Mouse (Mus musculus): ENCODE data around the gene Hoxa11.

Hoxa11 gene

GRCm38 (mm10) chr6:52219234-52219942 is 26.2 kb downstream of the Hoxa11 start:
- DNase-seq: peak in 1 of 2 experiments; percentile 25

GRCm38 (mm10) chr6:52218643-52219215 is 26.9 kb downstream of the Hoxa11 start:
- peak in 1 of 2 experiments; percentile 24 for DNase-seq

DNA sequence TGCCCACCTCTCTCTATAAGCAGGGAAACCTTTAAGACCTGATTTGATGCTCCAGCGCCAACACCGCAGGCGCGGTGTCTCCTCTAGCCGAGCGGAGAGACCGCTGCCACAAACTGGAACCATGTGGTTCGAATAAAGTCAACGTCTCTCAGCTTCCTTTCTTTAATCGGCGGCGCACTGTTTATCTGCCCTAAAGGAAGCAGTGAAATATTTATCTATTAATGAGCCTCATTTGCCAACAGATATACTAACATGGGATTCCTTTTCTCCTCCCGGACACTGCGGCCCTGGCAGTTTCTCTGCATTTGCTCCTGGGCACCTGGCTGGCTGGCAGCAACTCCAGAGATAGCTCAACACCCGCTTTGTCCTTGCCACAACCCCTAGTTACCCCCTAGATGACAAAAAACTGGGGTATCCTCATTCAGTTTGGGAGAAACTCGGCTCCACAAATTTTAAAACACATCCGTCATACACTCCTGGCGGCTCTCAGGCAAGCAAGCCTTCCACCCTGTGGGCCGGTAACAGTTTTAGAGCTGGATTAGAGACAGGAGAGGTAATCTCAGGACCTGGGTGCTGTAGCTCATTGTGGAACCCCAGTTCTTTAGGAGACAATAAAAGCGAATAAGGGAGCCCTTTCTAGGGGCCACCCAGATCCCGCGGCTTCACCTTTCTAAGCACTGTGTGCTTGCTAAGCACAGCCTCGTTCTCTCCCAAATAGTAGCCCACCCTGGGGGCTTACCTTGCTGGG is 27.5 kb downstream of the Hoxa11 start:
- peak in 1 of 2 experiments; percentile 48 for DNase-seq

GRCm38 (mm10) chr6:52217459-52217768 is 28.2 kb downstream of the Hoxa11 start:
- peak; percentile 93 to 94 for DNase-seq

DNA sequence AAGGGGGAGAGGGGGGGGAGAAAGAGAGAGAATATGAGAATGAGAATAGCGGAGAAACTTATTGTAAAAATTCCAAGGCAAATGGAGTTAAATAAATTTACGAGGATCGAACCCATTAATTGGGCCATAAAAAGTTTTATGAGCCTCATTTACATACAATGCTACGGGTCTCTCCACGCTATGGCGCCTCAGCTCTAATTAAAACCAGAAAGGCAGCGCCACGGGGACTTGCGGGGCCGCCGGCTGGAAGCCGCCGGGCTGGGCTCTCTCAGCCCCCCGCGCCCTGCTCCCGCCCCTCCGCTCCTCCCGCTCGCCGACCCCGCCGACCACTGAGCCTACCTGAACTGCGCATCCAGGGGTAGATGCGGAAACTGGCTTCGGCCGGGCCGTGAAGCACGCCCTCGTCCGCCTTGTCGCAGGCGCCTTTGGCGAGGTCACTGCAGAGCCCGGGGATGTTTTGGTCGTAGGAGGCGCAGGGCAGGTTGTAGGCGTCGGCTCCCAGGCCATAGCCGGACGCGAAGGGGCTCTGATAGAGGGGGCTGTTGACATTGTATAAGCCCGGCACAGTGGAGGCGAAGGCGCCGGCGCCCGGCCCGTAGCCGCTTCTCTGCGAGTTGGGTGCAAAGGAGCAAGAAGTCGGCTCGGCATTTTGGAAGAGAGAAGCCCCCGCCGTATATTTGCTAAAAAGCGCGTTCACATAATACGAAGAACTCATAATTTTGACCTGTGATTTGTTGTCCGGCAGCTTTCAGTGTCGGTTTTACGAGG is 28.7 kb downstream of the Hoxa11 start:
- peak in 1 of 2 experiments; percentile 61 for DNase-seq

DNA sequence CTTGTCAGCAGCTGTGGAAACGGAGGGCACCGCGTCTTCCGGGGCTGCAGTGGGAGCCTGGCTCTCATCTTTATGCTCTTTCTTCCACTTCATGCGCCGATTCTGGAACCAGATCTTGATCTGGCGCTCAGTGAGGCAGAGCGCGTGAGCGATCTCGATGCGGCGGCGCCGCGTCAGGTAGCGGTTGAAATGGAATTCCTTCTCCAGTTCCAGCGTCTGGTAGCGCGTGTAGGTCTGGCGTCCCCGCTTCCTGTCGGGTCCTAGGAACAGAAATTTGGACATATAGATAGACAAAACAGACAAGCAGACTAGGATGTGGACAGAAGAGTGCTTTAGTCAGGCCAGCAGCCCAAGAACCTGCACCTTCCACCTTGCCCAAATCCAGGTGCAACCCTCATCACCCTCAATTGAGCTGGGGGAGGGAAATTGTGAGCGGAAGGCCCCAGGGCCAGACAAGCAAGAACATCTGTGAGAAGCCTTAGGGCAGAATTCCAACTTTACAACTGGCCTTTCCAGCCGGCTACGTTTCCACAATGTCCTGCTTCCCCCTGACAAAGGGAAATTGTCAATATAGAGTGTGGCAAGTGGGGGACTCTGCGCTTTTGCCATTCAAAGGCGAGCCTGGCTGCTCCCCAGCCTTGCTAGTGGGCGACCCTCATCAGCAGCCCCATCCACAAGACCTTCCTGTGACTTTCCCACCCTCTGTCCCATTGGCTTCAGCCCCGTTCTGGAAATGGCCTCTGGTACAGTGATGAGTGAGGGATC is 29.7 kb downstream of the Hoxa11 start:
- peak; percentile 37 to 53 for DNase-seq

DNA sequence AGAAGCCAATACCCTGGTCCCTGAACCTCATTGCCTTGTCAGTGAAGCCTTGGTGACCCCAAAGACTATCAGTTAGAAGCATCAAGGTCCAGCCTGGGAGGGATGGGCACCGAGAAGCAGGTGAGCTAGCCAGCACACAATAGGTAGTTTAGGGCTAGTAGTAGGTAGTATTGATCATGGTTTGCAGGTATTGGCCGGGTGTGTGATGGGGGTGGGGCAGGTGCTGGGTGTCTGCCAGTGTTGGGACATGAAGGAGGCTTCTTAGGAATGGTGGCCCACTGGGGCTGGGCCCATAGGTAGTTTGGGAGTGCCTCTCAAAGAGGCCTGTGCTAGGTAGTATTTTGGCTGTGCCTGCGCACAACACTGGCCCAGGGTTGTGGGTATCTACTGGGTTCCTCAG is 30.5 kb downstream of the Hoxa11 start:
- DNase-seq: peak; percentile 20 to 29

DNA sequence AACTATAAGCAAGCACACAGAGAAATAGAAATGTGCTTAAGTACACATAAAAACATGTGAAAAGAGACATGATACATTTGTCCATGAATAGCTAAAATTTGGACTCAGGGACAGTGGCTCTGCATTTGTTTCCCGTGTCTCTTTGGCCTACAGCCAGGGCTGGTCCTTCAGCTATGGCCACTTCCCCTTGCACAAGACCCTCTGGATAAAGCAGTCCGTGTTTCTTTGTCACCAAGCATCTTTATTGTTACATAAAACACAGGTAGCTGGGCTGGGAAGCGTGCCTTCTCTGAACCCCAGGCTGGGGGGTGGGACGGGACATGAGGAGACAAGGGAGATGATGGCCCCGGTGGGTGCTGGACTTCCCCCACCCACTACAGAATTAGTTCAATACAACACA is 31.3 kb downstream of the Hoxa11 start:
- DNase-seq: peak; percentile 15 to 37

DNA sequence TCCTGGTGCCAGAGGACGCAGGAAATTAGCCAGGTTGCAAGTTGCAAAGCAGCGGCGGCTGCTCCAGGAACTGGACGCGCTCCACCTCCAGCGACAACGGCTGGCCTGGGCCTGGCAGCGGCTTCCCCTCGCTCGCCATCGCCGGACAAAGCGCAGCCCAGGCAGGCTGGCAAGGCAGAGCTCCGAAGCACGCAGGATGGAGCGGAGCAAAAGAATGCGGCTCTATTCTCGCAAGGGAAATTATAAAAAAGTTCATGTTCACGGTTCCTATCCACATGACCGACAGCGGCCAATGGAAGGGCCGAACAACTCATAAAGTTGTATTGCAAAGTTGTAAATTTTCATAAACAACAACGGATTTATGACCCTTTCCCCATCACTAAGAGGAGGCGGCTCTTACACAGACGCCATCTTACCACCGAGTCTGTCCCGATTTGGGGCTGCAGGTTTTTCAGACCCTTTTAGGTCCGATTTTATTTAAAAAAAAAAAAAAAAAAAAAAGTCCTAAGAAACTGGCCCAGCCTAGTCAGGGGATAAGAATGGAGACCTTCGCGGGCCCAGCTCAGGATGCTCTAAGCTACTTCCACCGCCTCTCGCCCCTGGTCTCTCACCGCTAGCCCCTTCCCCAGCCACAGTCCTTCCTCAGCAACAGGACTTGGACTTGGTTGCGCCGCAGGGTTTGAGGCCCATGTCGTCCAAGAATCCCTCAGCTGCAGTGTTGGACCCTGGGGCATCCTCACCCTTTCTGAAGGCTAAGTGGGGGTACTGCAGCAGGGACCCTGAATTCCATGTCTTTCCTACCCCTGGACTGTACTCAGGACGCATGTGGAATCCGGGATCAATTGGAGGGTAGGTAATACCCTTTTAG is 32.3 kb downstream of the Hoxa11 start, which contains the start of the genes Hoxa3 and Gm28308:
Gene Hoxa3, minus strand, starts transcription at position 218 of the 868 bp plus-strand sequence.
Gene Gm28308, minus strand, starts transcription at position 221 of the 868 bp plus-strand sequence.
- DNase-seq: peak; percentile 87 to 88

- peak; percentile 72 to 78 for DNase-seq
Measured at GRCm38 (mm10) chr6:52212556-52213118, 33.0 kb downstream of the Hoxa11 start.

DNA sequence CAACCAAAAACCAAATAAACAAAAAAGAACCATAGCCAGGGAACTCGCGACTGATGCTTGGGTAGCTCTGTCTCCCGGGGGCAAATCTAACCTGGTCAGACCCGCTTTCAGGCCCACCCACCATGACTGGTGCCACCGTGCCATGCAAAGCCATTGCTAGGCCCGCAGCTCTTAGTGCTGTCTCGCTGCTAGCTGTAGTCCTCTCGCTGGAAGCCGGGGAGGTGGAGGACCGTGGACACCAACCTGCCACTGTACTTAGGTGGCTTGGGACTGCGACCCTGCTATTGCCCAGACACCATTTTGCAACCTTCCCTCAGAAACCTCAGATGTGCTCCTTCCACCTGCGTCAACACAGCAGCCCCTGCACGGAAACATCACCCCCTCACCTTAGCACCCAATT is 33.6 kb downstream of the Hoxa11 start:
- peak; percentile 31 to 41 for DNase-seq

DNA sequence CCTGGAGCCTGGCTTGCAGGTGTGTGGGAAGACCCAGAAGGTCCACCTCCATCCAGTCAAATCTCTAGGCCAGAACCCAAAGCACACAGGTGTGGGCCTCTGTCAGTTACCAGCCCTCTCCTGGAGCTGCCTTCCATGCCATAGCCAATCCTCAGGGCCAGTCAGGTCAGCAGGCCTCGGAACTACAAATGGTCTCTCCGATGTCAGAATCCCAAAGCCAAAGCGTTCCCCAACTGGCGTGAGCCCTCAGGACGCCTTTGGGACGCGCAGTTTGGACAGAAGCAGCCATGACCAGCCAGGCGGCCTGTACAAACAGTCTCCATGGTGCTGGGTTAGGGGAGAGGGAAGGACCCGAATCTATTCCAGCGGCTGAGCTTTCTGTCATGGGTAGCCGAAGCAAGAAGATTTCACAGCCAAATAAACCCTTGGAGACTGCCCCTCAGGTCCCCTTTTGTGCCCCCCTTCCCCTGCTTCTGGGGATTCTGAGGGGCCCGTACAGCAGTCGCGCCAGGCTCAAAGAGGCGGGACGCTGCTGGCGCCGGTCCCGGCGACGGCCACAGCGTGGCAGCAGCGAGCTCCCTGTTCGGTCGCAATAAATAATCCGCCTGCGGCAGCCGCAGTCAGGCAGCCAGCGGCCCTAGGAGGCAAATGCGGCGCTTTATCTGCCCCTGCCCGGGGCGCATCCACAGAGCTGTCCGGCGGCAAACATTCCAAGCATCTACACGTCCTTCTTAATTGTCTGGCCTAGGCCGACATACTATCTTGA is 34.3 kb downstream of the Hoxa11 start:
- DNase-seq: peak; percentile 82 to 87

DNA sequence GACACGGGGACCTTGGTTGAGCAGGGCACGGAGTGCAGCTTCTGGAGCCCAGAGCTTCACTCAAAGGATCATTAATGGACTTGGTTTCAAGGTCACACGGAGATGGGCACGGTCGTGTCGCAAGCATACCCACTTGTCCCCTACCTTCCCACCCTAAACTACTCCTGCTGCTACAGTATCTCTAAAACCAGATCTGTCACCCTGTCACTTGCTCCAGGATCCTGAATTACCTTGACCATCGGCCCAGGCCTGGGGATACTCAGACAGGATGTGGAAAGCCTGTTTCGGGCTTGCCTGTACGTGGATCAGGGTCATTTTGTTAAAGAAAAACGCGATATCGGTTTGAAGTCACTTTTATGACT is 35.9 kb downstream of the Hoxa11 start:
- no peak for DNase-seq

GRCm38 (mm10) chr6:52208868-52209684 is 36.5 kb downstream of the Hoxa11 start:
- DNase-seq: peak in 1 of 2 experiments; percentile 22

GRCm38 (mm10) chr6:52208072-52208867 is 37.3 kb downstream of the Hoxa11 start, which contains the start of gene Hoxa6:
Gene Hoxa6 (minus strand): TSS chr6:52208722.
- DNase-seq: peak; percentile 65 to 69

- no peak for DNase-seq
Measured at GRCm38 (mm10) chr6:52207684-52207976, 38.0 kb downstream of the Hoxa11 start.

- no peak for DNase-seq
Measured at GRCm38 (mm10) chr6:52206882-52207683, 38.5 kb downstream of the Hoxa11 start.
